Mouse (Mus musculus) embryonic fibroblast, embryonic 13.5 days (primary cell): ENCODE results near the gene Apold1.

Experiments
- CTCF ChIP-seq: IDR thresholded peaks from 2 replicates; pipeline ENCODE4 v1.5.1; 2011; ENCODE audit warnings: mild to moderate bottlenecking, control low read depth, low read length, moderate library complexity, borderline replicate concordance; ENCODE audit not compliant: insufficient read depth
- POLR2A ChIP-seq: IDR thresholded peaks from 2 replicates; pipeline ENCODE4 v1.6.1; 2011; ENCODE audit warnings: low read depth, mild to moderate bottlenecking, control low read depth, low read length, moderate library complexity

GRCm38 (mm10) chr6:134961286-134961685, 20.2 kb upstream of the Apold1 start:
- TF ChIP-seq POLR2A (no peak), CTCF (no peak)
